Mouse (Mus musculus): ENCODE results near the gene Sirt7. TPM values are rescaled to one million over a fixed set of nuclear protein-coding genes. Genes with fewer than 3 reads are reported as not detected.

Gene Sirt7
- polyA plus RNA-seq, 1 experiment from 2014 or later: 52.0 TPM

GRCm38 (mm10) chr11:120623961-120624679 is 920 bp downstream of the Sirt7 start:
- no peaks in the 10 kb centered on the region for H3K27me3 ChIP-seq
- peak overlapping the region; percentile 87 for H3K27ac ChIP-seq (replicated peaks)
- H3K4me1 ChIP-seq (replicated peaks): peaks cover 20% of the 10 kb centered on the region
- peak overlapping the region; percentile 99 for H3K4me3 ChIP-seq
- ATAC-seq (ENCODE audit: low read depth): peak; percentile 72
- H3K36me3 ChIP-seq: peaks cover 66% of the 10 kb centered on the region
- peak overlapping the region; percentile 89 for H3K9ac ChIP-seq
- H3K9me3 ChIP-seq: no peaks in the 10 kb centered on the region
- WGBS: 13% methylated on average over 30 of the region's 30 CpGs
- peak overlapping the region; percentile 99 for H3K4me2 ChIP-seq

GRCm38 (mm10) chr11:120622805-120623204 is 2.2 kb downstream of the Sirt7 start:
- Histone ChIP-seq H3K4me1 (replicated peaks) (peaks cover 26% of the 10 kb centered on the region), H3K36me3 (peaks cover 66% of the 10 kb centered on the region), H3K4me2 (no peak overlapping the region), H3K27me3 (no peaks in the 10 kb centered on the region), H3K4me3 (no peak overlapping the region), H3K9me3 (no peaks in the 10 kb centered on the region), H3K27ac (replicated peaks) (no peak overlapping the region), H3K9ac (no peak overlapping the region)
- ATAC-seq (ENCODE audit: low read depth): no peak
- WGBS: 94% methylated on average over 6 of the region's 6 CpGs

- H3K4me2 ChIP-seq: no peak overlapping the region
- H3K4me1 ChIP-seq (replicated peaks): peaks cover 40% of the 10 kb centered on the region
- H3K27me3 ChIP-seq: no peaks in the 10 kb centered on the region
- peaks cover 57% of the 10 kb centered on the region for H3K36me3 ChIP-seq
- no peak overlapping the region for H3K9ac ChIP-seq
- ATAC-seq (ENCODE audit: low read depth): no peak
- no peak overlapping the region for H3K4me3 ChIP-seq
- 93% methylated on average over 14 of the region's 14 CpGs for WGBS
- H3K9me3 ChIP-seq: no peaks in the 10 kb centered on the region
- H3K27ac ChIP-seq (replicated peaks): no peak overlapping the region
These were observed 4.8 kb downstream of the Sirt7 start for GRCm38 (mm10) chr11:120620195-120620594.

GRCm38 (mm10) chr11:120618619-120619535 is 6.2 kb downstream of the Sirt7 start:
- peaks cover 65% of the 10 kb centered on the region for H3K36me3 ChIP-seq

GRCm38 (mm10) chr11:120617519-120618112 is 7.4 kb downstream of the Sirt7 start, which contains the start of gene Pcyt2:
TSS of gene Pcyt2 (minus strand) at chr11:120617936.
- H3K36me3 ChIP-seq: peaks cover 69% of the 10 kb centered on the region
- H3K9me3 ChIP-seq: no peaks in the 10 kb centered on the region
- 1% methylated on average over 56 of the region's 56 CpGs for WGBS
- H3K27ac ChIP-seq (replicated peaks): peak within 1 kb of the TSS; percentile 81
- no peaks in the 10 kb centered on the region for H3K27me3 ChIP-seq
- peak; percentile 96 for ATAC-seq (ENCODE audit: low read depth)
- peaks cover 29% of the 10 kb centered on the region for H3K4me1 ChIP-seq (replicated peaks)
- peak within 1 kb of the TSS; percentile 63 for H3K4me3 ChIP-seq
- peak within 1 kb of the TSS; percentile 65 for H3K4me2 ChIP-seq
- H3K9ac ChIP-seq: peak within 1 kb of the TSS; percentile 81

More at GRCm38 (mm10) chr11:120618619-120619535, 6.2 kb downstream of the Sirt7 start:
- Histone ChIP-seq H3K4me2 (no peak overlapping the region), H3K4me1 (replicated peaks) (peaks cover 35% of the 10 kb centered on the region), H3K27ac (replicated peaks) (0 out of 2 replicates have a peak overlapping the region, but pooled peaks have one; percentile 42), H3K9ac (no peak overlapping the region), H3K9me3 (no peaks in the 10 kb centered on the region), H3K4me3 (peak overlapping the region; percentile 63; the same call in 1 of the 2 replicates), H3K27me3 (no peaks in the 10 kb centered on the region)
- ATAC-seq (ENCODE audit: low read depth): no peak
- 92% methylated on average over 25 of the region's 25 CpGs for WGBS

GRCm38 (mm10) chr11:120616617-120617294 is 8.3 kb downstream of the Sirt7 start:
- peak overlapping the region; percentile 81 for H3K27ac ChIP-seq (replicated peaks)
- peak overlapping the region; percentile 65 for H3K4me2 ChIP-seq
- peaks cover 69% of the 10 kb centered on the region for H3K36me3 ChIP-seq
- peaks cover 29% of the 10 kb centered on the region for H3K4me1 ChIP-seq (replicated peaks)
- 58% methylated on average over 4 of the region's 4 CpGs for WGBS
- no peak for ATAC-seq (ENCODE audit: low read depth)
- peak overlapping the region; percentile 81 for H3K9ac ChIP-seq
- H3K27me3 ChIP-seq: no peaks in the 10 kb centered on the region
- H3K9me3 ChIP-seq: no peaks in the 10 kb centered on the region
- peak overlapping the region; percentile 63 for H3K4me3 ChIP-seq

- H3K9me3 ChIP-seq: no peaks in the 10 kb centered on the region
- ATAC-seq (ENCODE audit: low read depth): no peak
- 87% methylated on average over 11 of the region's 11 CpGs for WGBS
- H3K27ac ChIP-seq (replicated peaks): no peak overlapping the region
- H3K36me3 ChIP-seq: peaks cover 69% of the 10 kb centered on the region
- H3K27me3 ChIP-seq: no peaks in the 10 kb centered on the region
- H3K4me2 ChIP-seq: 0 out of 2 replicates have a peak overlapping the region, but pooled peaks have one; percentile 5
- no peak overlapping the region for H3K4me3 ChIP-seq
- peaks cover 29% of the 10 kb centered on the region for H3K4me1 ChIP-seq (replicated peaks)
- 0 out of 2 replicates have a peak overlapping the region, but pooled peaks have one; percentile 34 for H3K9ac ChIP-seq
These were observed 9.3 kb downstream of the Sirt7 start for GRCm38 (mm10) chr11:120615606-120616203.

GRCm38 (mm10) chr11:120615167-120615566 is 9.9 kb downstream of the Sirt7 start:
- peaks cover 69% of the 10 kb centered on the region for H3K36me3 ChIP-seq

GRCm38 (mm10) chr11:120613976-120614375 is 11.1 kb downstream of the Sirt7 start:
- 66% methylated on average over 8 of the region's 8 CpGs for WGBS
- Histone ChIP-seq H3K9me3 (no peaks in the 10 kb centered on the region), H3K27ac (replicated peaks) (no peak overlapping the region), H3K9ac (no peak overlapping the region), H3K4me1 (replicated peaks) (peaks cover 33% of the 10 kb centered on the region), H3K4me2 (no peak overlapping the region), H3K36me3 (peaks cover 63% of the 10 kb centered on the region), H3K4me3 (no peak overlapping the region), H3K27me3 (peaks cover 9% of the 10 kb centered on the region)
- ATAC-seq (ENCODE audit: low read depth): no peak

More at GRCm38 (mm10) chr11:120615167-120615566, 9.9 kb downstream of the Sirt7 start:
- Histone ChIP-seq H3K4me2 (no peak overlapping the region), H3K27me3 (no peaks in the 10 kb centered on the region), H3K9ac (0 out of 2 replicates have a peak overlapping the region, but pooled peaks have one; percentile 34), H3K4me1 (replicated peaks) (peaks cover 29% of the 10 kb centered on the region), H3K4me3 (no peak overlapping the region), H3K9me3 (no peaks in the 10 kb centered on the region), H3K27ac (replicated peaks) (no peak overlapping the region)
- ATAC-seq (ENCODE audit: low read depth): no peak
- 92% methylated on average over 6 of the region's 6 CpGs for WGBS

GRCm38 (mm10) chr11:120613481-120613972 is 11.5 kb downstream of the Sirt7 start:
- Histone ChIP-seq H3K9me3 (no peaks in the 10 kb centered on the region), H3K27ac (replicated peaks) (no peak overlapping the region), H3K4me3 (no peak overlapping the region), H3K9ac (no peak overlapping the region), H3K36me3 (peaks cover 58% of the 10 kb centered on the region), H3K4me1 (replicated peaks) (peaks cover 38% of the 10 kb centered on the region), H3K27me3 (peaks cover 13% of the 10 kb centered on the region), H3K4me2 (no peak overlapping the region)
- 86% methylated on average over 10 of the region's 10 CpGs for WGBS
- no peak for ATAC-seq (ENCODE audit: low read depth)

- no peaks in the 10 kb centered on the region for H3K9me3 ChIP-seq
- peaks cover 53% of the 10 kb centered on the region for H3K36me3 ChIP-seq
- H3K27me3 ChIP-seq: peaks cover 13% of the 10 kb centered on the region
- 55% methylated on average over 6 of the region's 6 CpGs for WGBS
- no peak overlapping the region for H3K4me3 ChIP-seq
- no peak for ATAC-seq (ENCODE audit: low read depth)
- H3K9ac ChIP-seq: no peak overlapping the region
- H3K4me2 ChIP-seq: no peak overlapping the region
- H3K27ac ChIP-seq (replicated peaks): no peak overlapping the region
- peaks cover 40% of the 10 kb centered on the region for H3K4me1 ChIP-seq (replicated peaks)
These were observed 12.3 kb downstream of the Sirt7 start for GRCm38 (mm10) chr11:120612763-120613162.
